1 mouse cellular context compared by ENCODE assay signal in the genomic region with DNA sequence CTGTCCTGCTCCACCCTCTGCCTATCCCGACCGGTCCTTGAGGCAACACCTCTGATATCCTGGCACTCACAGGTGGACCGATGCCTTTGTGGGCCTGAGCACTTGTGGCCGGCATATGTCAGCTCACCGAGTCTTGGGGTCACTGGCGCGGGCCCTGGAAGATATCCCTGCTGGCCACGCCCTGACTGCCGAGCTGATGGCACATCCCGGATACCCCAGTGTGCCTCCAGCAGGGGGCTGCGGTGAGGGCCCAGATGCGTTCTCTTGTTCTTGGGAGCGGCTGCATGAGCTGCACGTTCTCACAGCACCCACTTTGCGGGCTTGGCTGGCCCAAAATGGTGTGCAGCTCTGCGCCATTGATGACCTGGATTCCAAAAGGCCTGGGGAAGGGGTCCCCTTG.
TF ChIP-seq lines count a peak whose summit lies in the region.

No protein-coding gene starts in this region.

TF ChIP-seq in CH12.LX, 34 proteins besides CTCF, POLR2A, EP300 and RAD21:
- no peak; the same call in 1 of the 2 replicates for TF ChIP-seq SIN3A (IDR thresholded peaks at IDR 0.05; ENCODE audit: low read length)
- TF ChIP-seq USF2 (conservative IDR thresholded peaks at IDR 0.05; ENCODE audit: low read depth, low read length): no peak
- no peak; the same call in none of the 2 replicates for TF ChIP-seq IRF4 (IDR thresholded peaks at IDR 0.05; ENCODE audit: low read depth, low read length)
- TF ChIP-seq SMC3 (IDR thresholded peaks at IDR 0.05; ENCODE audit: low read depth, low read length): peak; percentile 40
- no peak for TF ChIP-seq NRF1 (IDR thresholded peaks at IDR 0.05; ENCODE audit: low read depth, low read length)
- TF ChIP-seq GABPA (IDR thresholded peaks at IDR 0.05; ENCODE audit: insufficient replicate concordance, low read depth, low read length): no peak
- no peak for TF ChIP-seq KAT2A (IDR thresholded peaks at IDR 0.05; ENCODE audit: insufficient replicate concordance, low read length)
- no peak for TF ChIP-seq ZNF384 (IDR thresholded peaks at IDR 0.05; ENCODE audit: low read depth, low read length)
- 0 out of 2 replicates have a peak, but pooled peaks have one; percentile 33 for TF ChIP-seq CHD1 (IDR thresholded peaks at IDR 0.05; ENCODE audit: low read depth, low read length)
- TF ChIP-seq ZC3H11A (IDR thresholded peaks at IDR 0.05; ENCODE audit: low read depth, low read length): no peak
- TF ChIP-seq ZKSCAN1 (IDR thresholded peaks at IDR 0.05; ENCODE audit: borderline replicate concordance, low read depth, low read length): no peak
- peak; percentile 13 for TF ChIP-seq HCFC1 (IDR thresholded peaks at IDR 0.05; ENCODE audit: low read depth, low read length)
- TF ChIP-seq NELFE (IDR thresholded peaks at IDR 0.05; ENCODE audit: low read depth, low read length): no peak
- peak; percentile 80 for TF ChIP-seq BHLHE40 (IDR thresholded peaks at IDR 0.05; ENCODE audit: low read depth, low read length)
- TF ChIP-seq ETS1 (conservative IDR thresholded peaks at IDR 0.05; ENCODE audit: low read depth, low read length): no peak
- TF ChIP-seq MAZ (IDR thresholded peaks at IDR 0.05; ENCODE audit: low read depth, low read length): no peak
- no peak for TF ChIP-seq TBP (conservative IDR thresholded peaks at IDR 0.05; ENCODE audit: low read depth, low read length)
- no peak for TF ChIP-seq MEF2A (IDR thresholded peaks at IDR 0.05; ENCODE audit: borderline replicate concordance, low read depth, low read length)
- TF ChIP-seq MXI1 (IDR thresholded peaks at IDR 0.05; ENCODE audit: low read depth, low read length): no peak
- TF ChIP-seq POLR2AphosphoS2 (IDR thresholded peaks at IDR 0.05; ENCODE audit: low read depth, low read length): no peak
- no peak for TF ChIP-seq ZMIZ1 (IDR thresholded peaks at IDR 0.05; ENCODE audit: low read depth, low read length)
- TF ChIP-seq E2F4 (IDR thresholded peaks at IDR 0.05; ENCODE audit: insufficient replicate concordance, low read depth, low read length): no peak
- no peak for TF ChIP-seq PAX5 (IDR thresholded peaks at IDR 0.05; ENCODE audit: low read length)
- no peak for TF ChIP-seq MAFK (IDR thresholded peaks at IDR 0.05; ENCODE audit: insufficient replicate concordance, low read length)
- no peak for TF ChIP-seq JUND (conservative IDR thresholded peaks at IDR 0.05; ENCODE audit: low read depth, low read length)
- TF ChIP-seq RCOR1 (conservative IDR thresholded peaks at IDR 0.05; ENCODE audit: low read depth, low read length): no peak
- TF ChIP-seq MAX (IDR thresholded peaks at IDR 0.05; ENCODE audit: low read length): no peak; the same call in 1 of the 2 replicates
- peak; percentile 56; the same call in 1 of the 2 replicates for TF ChIP-seq ELF1 (IDR thresholded peaks at IDR 0.05; ENCODE audit: low read depth, low read length)
- TF ChIP-seq CHD2 (IDR thresholded peaks at IDR 0.05; ENCODE audit: low read length): no peak
- TF ChIP-seq TCF12 (IDR thresholded peaks at IDR 0.05; ENCODE audit: low read depth, low read length): no peak; the same call in 1 of the 2 replicates
- no peak for TF ChIP-seq JUN (IDR thresholded peaks at IDR 0.05; ENCODE audit: insufficient read depth, low read depth, low read length)
- TF ChIP-seq MYC (IDR thresholded peaks at IDR 0.05; ENCODE audit: low read depth, low read length): peak; percentile 27; the same call in 1 of the 2 replicates
- TF ChIP-seq USF1 (IDR thresholded peaks at IDR 0.05; ENCODE audit: low read depth, low read length): no peak
- TF ChIP-seq UBTF (IDR thresholded peaks at IDR 0.05; ENCODE audit: low read depth, low read length): peak; percentile 64; the same call in 1 of the 2 replicates
TF ChIP-seq in CH12.LX: peak in this region for 7.
